Mouse (Mus musculus) MEL (cell line): ENCODE data around the gene Focad. TPM values are rescaled to one million over a fixed set of nuclear protein-coding genes. Genes with fewer than 3 reads are reported as not detected.

Source experiments
- DNase-seq: peaks from one replicate; pipeline ENCODE4 v3.0.0; 2011; ENCODE audit warnings: low read depth, low spot score
- H3K27ac ChIP-seq: 2 replicates; pipeline ENCODE4 v1.5.1; 2012; ENCODE audit warnings: low read depth, mild to moderate bottlenecking, control low read depth, low read length, moderate library complexity; ENCODE audit not compliant: control insufficient read depth
- H3K27me3 ChIP-seq, 2 experiments: fragments of 150-350 bp in 1 of 2; sonication (generic) in 1 of 2; 2 replicates each; pipeline ENCODE4 v1.6.1; 2012; ENCODE audit warnings: low read length in 2 of 2, mild to moderate bottlenecking in 2 of 2, improper control_type of control experiment in 1 of 2, moderate library complexity in 1 of 2; ENCODE audit not compliant: insufficient read depth in 2 of 2, control insufficient read depth in 1 of 2
- H3K36me3 ChIP-seq, 2 experiments: 2 replicates each; pipeline ENCODE4 v1.6.1; 2012 to 2014; ENCODE audit warnings: low read length in 2 of 2, improper control_type of control experiment in 1 of 2, inconsistent platforms in 1 of 2, mild to moderate bottlenecking in 1 of 2; ENCODE audit not compliant: insufficient read depth in 2 of 2, control insufficient read depth in 1 of 2
- H3K4me1 ChIP-seq, 2 experiments: fragments of 150-350 bp in 1 of 2; sonication (generic) in 1 of 2; 2 replicates each; pipeline ENCODE4 v1.6.1; 2012; ENCODE audit warnings: low read length in 2 of 2, improper control_type of control experiment in 1 of 2, mild to moderate bottlenecking in 1 of 2; ENCODE audit not compliant: insufficient read depth in 2 of 2, control insufficient read depth in 1 of 2
- H3K4me3 ChIP-seq, 2 experiments: fragments of 150-350 bp in 1 of 2; sonication (generic) in 1 of 2; 2 replicates each; pipeline ENCODE4 v1.5.1; 2012; ENCODE audit warnings: low read depth in 2 of 2, low read length in 2 of 2, mild to moderate bottlenecking in 2 of 2, moderate library complexity in 2 of 2, control low read depth in 1 of 2, improper control_type of control experiment in 1 of 2; ENCODE audit not compliant: control insufficient read depth in 1 of 2, insufficient read depth in 1 of 2
- H3K79me2 ChIP-seq: 2 replicates; pipeline ENCODE4 v1.6.1; 2012; ENCODE audit warnings: mild to moderate bottlenecking, low read length, moderate library complexity; ENCODE audit not compliant: control insufficient read depth, poor library complexity, insufficient read depth
- H3K9ac ChIP-seq: 2 replicates; pipeline ENCODE4 v1.6.1; 2012; ENCODE audit warnings: low read depth, mild to moderate bottlenecking, control low read depth, low read length, moderate library complexity; ENCODE audit not compliant: control insufficient read depth, poor library complexity, severe bottlenecking
- H3K9me3 ChIP-seq: fragments of 150-350 bp; sonication (generic); replicated peaks from 2 replicates; pipeline ENCODE4 v1.6.1; 2012; ENCODE audit warnings: mild to moderate bottlenecking, low read length, improper control_type of control experiment, moderate library complexity; ENCODE audit not compliant: insufficient read depth
- CHD1 ChIP-seq: IDR thresholded peaks from 2 replicates; pipeline ENCODE4 v1.6.1; 2012; ENCODE audit warnings: low read depth, mild to moderate bottlenecking, inconsistent platforms, low read length, improper control_type of control experiment
- CHD2 ChIP-seq: IDR thresholded peaks from 2 replicates; pipeline ENCODE4 v1.6.1; 2011; ENCODE audit warnings: low read length, improper control_type of control experiment
- CTCF ChIP-seq, 3 experiments: IDR thresholded peaks in 2 of 3; conservative IDR thresholded peaks in 1 of 3; 2 replicates each; pipeline ENCODE4 v1.5.1; 2011 to 2012; ENCODE audit warnings: low read length in 3 of 3, low read depth in 2 of 3, mild to moderate bottlenecking in 2 of 3, improper control_type of control experiment in 1 of 3, inconsistent platforms in 1 of 3, mixed read lengths in 1 of 3, moderate library complexity in 1 of 3; ENCODE audit not compliant: control insufficient read depth in 1 of 3, insufficient read depth in 1 of 3, poor library complexity in 1 of 3, severe bottlenecking in 1 of 3
- HCFC1 ChIP-seq: IDR thresholded peaks from 2 replicates; pipeline ENCODE4 v1.6.1; 2012; ENCODE audit warnings: low read depth, mild to moderate bottlenecking, inconsistent platforms, low read length, improper control_type of control experiment, moderate library complexity
- JUND ChIP-seq: IDR thresholded peaks from 2 replicates; pipeline ENCODE4 v1.6.1; 2011; ENCODE audit warnings: low read depth, mild to moderate bottlenecking, improper control_type of control experiment, low read length
- KAT2A ChIP-seq: conservative IDR thresholded peaks from 2 replicates; pipeline ENCODE4 v1.6.1; 2012; ENCODE audit warnings: low read depth, low read length, improper control_type of control experiment, inconsistent platforms
- MAFK ChIP-seq: IDR thresholded peaks from 2 replicates; pipeline ENCODE4 v1.6.1; 2011; ENCODE audit warnings: low read depth, mild to moderate bottlenecking, low read length, improper control_type of control experiment, borderline replicate concordance
- MEF2A ChIP-seq: IDR thresholded peaks from 2 replicates; pipeline ENCODE4 v1.6.1; 2014; ENCODE audit warnings: low read depth, mild to moderate bottlenecking, inconsistent platforms, low read length, improper control_type of control experiment; ENCODE audit not compliant: poor library complexity, insufficient replicate concordance, severe bottlenecking; ENCODE audit errors: extremely low read depth
- MXI1 ChIP-seq: IDR thresholded peaks from 2 replicates; pipeline ENCODE4 v1.6.1; 2011; ENCODE audit warnings: mild to moderate bottlenecking, low read depth, low read length, improper control_type of control experiment
- MYB ChIP-seq: IDR thresholded peaks from 2 replicates; pipeline ENCODE4 v1.6.1; 2011; ENCODE audit warnings: mild to moderate bottlenecking, low read depth, low read length, improper control_type of control experiment
- NRF1 ChIP-seq: IDR thresholded peaks from 2 replicates; pipeline ENCODE4 v1.6.1; 2014; ENCODE audit warnings: low read depth, mild to moderate bottlenecking, inconsistent platforms, low read length, improper control_type of control experiment, moderate library complexity; ENCODE audit not compliant: poor library complexity, insufficient read depth, severe bottlenecking
- POLR2AphosphoS2 ChIP-seq: IDR thresholded peaks from 2 replicates; pipeline ENCODE4 v1.6.1; 2011; ENCODE audit warnings: low read length, improper control_type of control experiment
- RAD21 ChIP-seq: IDR thresholded peaks from 2 replicates; pipeline ENCODE4 v1.6.1; 2011; ENCODE audit warnings: mild to moderate bottlenecking, low read depth, low read length, improper control_type of control experiment
- SIN3A ChIP-seq: IDR thresholded peaks from 2 replicates; pipeline ENCODE4 v1.6.1; 2012; ENCODE audit warnings: low read length, improper control_type of control experiment, inconsistent platforms
- TBP ChIP-seq: IDR thresholded peaks from 2 replicates; pipeline ENCODE4 v1.8.0; 2011; ENCODE audit warnings: low read depth, low read length, improper control_type of control experiment
- TCF12 ChIP-seq: IDR thresholded peaks from 2 replicates; pipeline ENCODE4 v1.6.1; 2014; ENCODE audit warnings: low read depth, mild to moderate bottlenecking, inconsistent platforms, low read length, improper control_type of control experiment, moderate library complexity
- UBTF ChIP-seq: IDR thresholded peaks from 2 replicates; pipeline ENCODE4 v1.6.1; 2012; ENCODE audit warnings: low read depth, mild to moderate bottlenecking, inconsistent platforms, low read length, improper control_type of control experiment, moderate library complexity, borderline replicate concordance; ENCODE audit not compliant: insufficient read depth
- USF1 ChIP-seq: IDR thresholded peaks from 2 replicates; pipeline ENCODE4 v1.6.1; 2014; ENCODE audit warnings: low read depth, mild to moderate bottlenecking, inconsistent platforms, low read length, improper control_type of control experiment, moderate library complexity
- USF2 ChIP-seq, 2 experiments: IDR thresholded peaks; 2 replicates each; pipeline ENCODE4 v1.6.1; 2011 to 2012; ENCODE audit warnings: improper control_type of control experiment in 2 of 2, low read length in 2 of 2, borderline replicate concordance in 1 of 2, inconsistent platforms in 1 of 2, low read depth in 1 of 2, mild to moderate bottlenecking in 1 of 2; ENCODE audit not compliant: insufficient read depth in 1 of 2
- ZC3H11A ChIP-seq: IDR thresholded peaks from 2 replicates; pipeline ENCODE4 v1.6.1; 2012; ENCODE audit warnings: low read depth, mild to moderate bottlenecking, inconsistent platforms, low read length, improper control_type of control experiment
- polyA plus RNA-seq, 2 experiments: library from polyadenylated mRNA; stranded (reverse) in 1 of 2; unstranded in 1 of 2; fragments of >175 nt in 1 of 2; fragments of >200 nt in 1 of 2; gene quantifications; 2 replicates each; pipeline versions ENCODE4 v1.2.1 to v1.2.4; 2012; ENCODE audit warnings: low replicate concordance in 2 of 2, low read depth in 1 of 2; ENCODE audit not compliant: insufficient read length in 2 of 2, insufficient read depth in 1 of 2, missing spikeins in 1 of 2
- total RNA-seq: library from RNA; depleted of rRNA; stranded (reverse); fragments of 300-350 nt; gene quantifications from 2 replicates; pipeline ENCODE4 v1.2.3, GENCODE M21; 2012

The Focad gene
- total and polyA plus RNA-seq, 3 experiments = 17.8 to 19.7 TPM; not detected in 1

DNA sequence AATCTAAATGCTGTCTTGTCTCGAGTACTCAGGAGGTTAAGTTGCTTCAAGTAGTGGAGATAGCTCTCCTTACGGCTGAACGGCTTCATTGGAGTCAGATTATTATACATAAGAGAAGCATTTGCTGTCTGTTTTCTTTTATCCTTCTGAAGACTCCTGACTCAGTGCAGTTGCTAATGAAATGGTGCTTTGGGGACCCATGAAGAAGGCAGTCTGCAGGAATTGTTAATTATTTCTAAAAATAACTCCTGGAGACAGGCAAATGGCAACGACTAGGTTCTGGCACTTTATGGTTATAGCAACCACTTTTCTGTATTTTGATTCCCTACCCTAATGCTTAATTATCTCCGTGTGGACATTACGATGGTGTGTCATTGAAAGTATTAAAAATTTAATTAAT lies 201.1 kb downstream of the Focad start:
- Histone ChIP-seq H3K9ac (no peak overlapping the region), H3K79me2 (no peaks in the 10 kb centered on the region), H3K9me3 (no peaks in the 10 kb centered on the region), H3K36me3 (peaks cover 0 to 2% of the 10 kb centered on the region in 2 experiments; a peak in 2 of 4 replicates), H3K4me1 (peaks cover 0 to 2% of the 10 kb centered on the region in 2 experiments; a peak in 2 of 4 replicates), H3K27ac (no peak overlapping the region), H3K27me3 (no peaks in the 10 kb centered on the region), H3K4me3 (no peak overlapping the region)
- DNase-seq = no peak
- TF ChIP-seq TCF12 (no peak), MAFK (no peak), JUND (no peak), RAD21 (no peak), MXI1 (no peak), NRF1 (no peak), USF1 (no peak), SIN3A (no peak), CTCF (IDR thresholded peaks at IDR 0.05 in 2 of 3, conservative IDR thresholded peaks at IDR 0.05 in 1 of 3; ENCODE audit: control insufficient read depth in 1 of 3, insufficient read depth in 1 of 3, low read depth in 2 of 3, low read length in 3 of 3, poor library complexity in 1 of 3, severe bottlenecking in 1 of 3) (no peak), MYB (no peak), CHD2 (no peak), UBTF (no peak), ZC3H11A (no peak), TBP (no peak)

DNA sequence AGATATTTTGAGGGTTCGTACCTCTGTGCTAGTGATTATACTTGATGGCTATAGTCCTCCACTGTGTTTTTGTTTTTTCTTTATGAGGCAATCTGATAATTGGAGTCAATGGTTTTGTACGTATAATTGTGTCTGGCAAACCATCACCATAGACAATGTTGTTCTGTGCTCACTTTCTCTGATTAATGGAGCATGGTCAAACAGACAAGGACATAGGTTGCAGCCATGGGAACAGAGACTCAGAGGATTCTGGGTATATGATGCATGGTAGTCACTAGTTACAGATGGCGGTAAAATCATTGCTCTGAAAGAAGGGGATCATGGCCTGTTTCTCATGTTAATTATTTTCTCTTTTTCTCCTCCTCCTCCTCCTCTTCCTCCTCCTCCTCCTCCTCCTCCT lies 205.1 kb downstream of the Focad start:
- DNase-seq = no peak
- H3K36me3 ChIP-seq = peaks cover 1 to 2% of the 10 kb centered on the region in 2 experiments; a peak in 3 of 4 replicates
- no peak overlapping the region for H3K27ac ChIP-seq
- no peak overlapping the region for H3K4me3 ChIP-seq
- H3K4me1 ChIP-seq = peaks cover 0 to 2% of the 10 kb centered on the region in 2 experiments; a peak in 2 of 4 replicates
- TF ChIP-seq POLR2AphosphoS2 = no peak
- no peak for TF ChIP-seq MEF2A
- no peak for TF ChIP-seq SIN3A
- no peak for TF ChIP-seq USF2 (IDR thresholded peaks at IDR 0.05; ENCODE audit: borderline replicate concordance in 1 of 2, insufficient read depth in 1 of 2, low read depth in 1 of 2, low read length in 2 of 2)
- TF ChIP-seq CHD1 = no peak
- no peak for TF ChIP-seq HCFC1
- no peak for TF ChIP-seq KAT2A
- H3K79me2 ChIP-seq = no peaks in the 10 kb centered on the region
- no peak overlapping the region for H3K9ac ChIP-seq
- no peaks in the 10 kb centered on the region for H3K9me3 ChIP-seq
- H3K27me3 ChIP-seq = no peaks in the 10 kb centered on the region
